23 mouse cellular contexts compared by ENCODE assay signal in the genomic region with DNA sequence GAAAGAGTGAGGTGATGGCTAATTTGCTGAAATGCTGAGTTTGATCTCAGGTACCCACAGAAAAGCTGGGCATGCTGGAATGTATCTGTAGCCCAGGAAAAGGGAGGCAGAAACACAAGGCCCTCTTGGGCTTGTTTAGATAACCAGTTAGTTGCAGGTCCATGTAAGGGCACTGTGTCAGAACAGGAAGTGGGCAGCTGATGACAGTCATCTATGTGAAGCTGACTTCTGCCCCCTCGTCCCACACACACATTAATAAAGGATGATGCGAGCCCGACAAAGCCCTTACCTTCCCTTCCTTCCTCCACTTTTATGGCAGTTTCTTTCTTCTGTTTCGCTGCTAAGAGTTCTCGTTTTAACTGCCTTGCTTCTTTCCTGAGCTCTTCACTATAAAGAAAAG.
A peak's percentile ranks its signal among the peaks of the same experiment; 100 is the strongest.
DNase-seq lines count a peak whose midpoint lies in the region; ATAC-seq and TF ChIP-seq lines count a peak whose summit lies in the region.
"Had no signal": no experiment of that assay in that cellular context is flagged by ENCODE, and none has a peak within 500 bp of the region (broad histone marks: within the 10 kb centered on the region; RNA-seq: fewer than 3 reads in every experiment).

No protein-coding gene starts in this region.

- no peak for DNase-seq in heart, postnatal 25 days (ENCODE audit: low spot score)
- DNase-seq in midbrain, embryonic 11.5 days (ENCODE audit: low spot score, missing footprints): peak; percentile 39
- no peak for DNase-seq in midbrain, postnatal 0 days (ENCODE audit: low spot score)
- no peak for DNase-seq in gastrocnemius, postnatal 36 days
- DNase-seq: adrenal gland, adult 2 months; adrenal gland, postnatal 25 days; B cell, adult 2 months; cerebellum, adult 18-20 months; cerebellum, adult 9-11 months; cerebellum, postnatal 36 days; heart, adult 2 months; heart, postnatal 4 days; kidney, adult 18-20 months had no signal

- peak overlapping the region; percentile 32; the same call in 1 of the 2 replicates for H3K27ac ChIP-seq in heart, embryonic 13.5 days (replicated peaks)
- H3K27ac ChIP-seq in midbrain, embryonic 11.5 days (ENCODE audit: low read depth, low read length): no peak overlapping the region
- no peak overlapping the region for H3K27ac ChIP-seq in midbrain, postnatal 0 days (ENCODE audit: low read depth, low read length)
- no peak overlapping the region for H3K27ac ChIP-seq in intestine, embryonic 15.5 days
- H3K27ac ChIP-seq: embryonic facial prominence, embryonic 10.5 days; heart, adult 2 months; hindbrain, embryonic 12.5 days had no signal

- ATAC-seq in heart, embryonic 13.5 days (ENCODE audit: extremely low read depth, insufficient number of reproducible peaks, low FRiP score, low TSS enrichment): no peak
- no peak for ATAC-seq in midbrain, embryonic 11.5 days (ENCODE audit: low FRiP score)
- ATAC-seq in midbrain, postnatal 0 days (ENCODE audit: low FRiP score): no peak
- ATAC-seq in activated CD4-positive, CD25-positive, alpha-beta regulatory T cell, adult 4 months: peak; percentile 66
- ATAC-seq in intestine, embryonic 15.5 days: no peak
- ATAC-seq: forebrain, embryonic 14.5 days; hindbrain, embryonic 16.5 days; Patski had no signal

- intact Hi-C loops in heart, postnatal 25 days (cut with DNase I): no loop called here
- intact Hi-C loops in gastrocnemius, postnatal 36 days (cut with DNase I): no loop called here

- TF ChIP-seq CTCF in midbrain, postnatal 0 days (IDR thresholded peaks at IDR 0.05): no peak

- H3K4me2 ChIP-seq in heart, embryonic 13.5 days: no peak overlapping the region
- H3K4me2 ChIP-seq in midbrain, embryonic 11.5 days: no peak overlapping the region
- no peak overlapping the region for H3K4me2 ChIP-seq in midbrain, postnatal 0 days (ENCODE audit: low read depth, low read length, poor library complexity, severe bottlenecking)
- no peak overlapping the region for H3K4me2 ChIP-seq in intestine, embryonic 15.5 days (replicated peaks)
- H3K4me2 ChIP-seq: hindbrain, embryonic 12.5 days had no signal

- no peak overlapping the region for H3K4me3 ChIP-seq in heart, embryonic 13.5 days
- H3K4me3 ChIP-seq in midbrain, embryonic 11.5 days (ENCODE audit: low read depth, low read length): no peak overlapping the region
- no peak overlapping the region for H3K4me3 ChIP-seq in midbrain, postnatal 0 days (ENCODE audit: low read depth, low read length)
- peak overlapping the region; percentile 53 for H3K4me3 ChIP-seq in megakaryocyte, embryonic 14.5 days (replicated peaks)
- H3K4me3 ChIP-seq in intestine, embryonic 15.5 days (replicated peaks): no peak overlapping the region
- H3K4me3 ChIP-seq: embryonic facial prominence, embryonic 10.5 days; heart, adult 2 months; hindbrain, embryonic 12.5 days had no signal

- peaks cover 4% of the 10 kb centered on the region for H3K4me1 ChIP-seq in heart, embryonic 13.5 days
- no peaks in the 10 kb centered on the region for H3K4me1 ChIP-seq in midbrain, embryonic 11.5 days (ENCODE audit: control insufficient read depth, insufficient read depth, low read length)
- H3K4me1 ChIP-seq in midbrain, postnatal 0 days (ENCODE audit: insufficient read depth, low read length): no peaks in the 10 kb centered on the region
- H3K4me1 ChIP-seq in megakaryocyte, embryonic 14.5 days: peaks cover 23% of the 10 kb centered on the region
- no peaks in the 10 kb centered on the region for H3K4me1 ChIP-seq in intestine, embryonic 15.5 days (replicated peaks)
- H3K4me1 ChIP-seq: embryonic facial prominence, embryonic 10.5 days; hindbrain, embryonic 12.5 days had no signal

- WGBS in heart, embryonic 13.5 days: 43% methylated on average over 5 of the region's 5 CpGs
- 91% methylated on average over 5 of the region's 5 CpGs for WGBS in midbrain, embryonic 11.5 days
- 92% methylated on average over 5 of the region's 5 CpGs for WGBS in midbrain, postnatal 0 days
- 73% methylated on average over 5 of the region's 5 CpGs for WGBS in intestine, embryonic 15.5 days

- H3K9me3 ChIP-seq in heart, embryonic 13.5 days: no peaks in the 10 kb centered on the region
- no peaks in the 10 kb centered on the region for H3K9me3 ChIP-seq in midbrain, embryonic 11.5 days (ENCODE audit: control insufficient read depth, low read length)
- no peaks in the 10 kb centered on the region for H3K9me3 ChIP-seq in midbrain, postnatal 0 days (ENCODE audit: low read length)
- H3K9me3 ChIP-seq in megakaryocyte, embryonic 14.5 days: no peaks in the 10 kb centered on the region
- no peaks in the 10 kb centered on the region for H3K9me3 ChIP-seq in intestine, embryonic 15.5 days
- H3K9me3 ChIP-seq: embryonic facial prominence, embryonic 10.5 days; hindbrain, embryonic 12.5 days had no signal

- no peaks in the 10 kb centered on the region for H3K36me3 ChIP-seq in heart, embryonic 13.5 days
- H3K36me3 ChIP-seq in midbrain, embryonic 11.5 days (ENCODE audit: control insufficient read depth, insufficient read depth, low read length): no peaks in the 10 kb centered on the region
- no peaks in the 10 kb centered on the region for H3K36me3 ChIP-seq in midbrain, postnatal 0 days (ENCODE audit: insufficient read depth, low read length)
- peaks cover 13% of the 10 kb centered on the region for H3K36me3 ChIP-seq in megakaryocyte, embryonic 14.5 days (replicated peaks; ENCODE audit: low read length)
- no peaks in the 10 kb centered on the region for H3K36me3 ChIP-seq in intestine, embryonic 15.5 days
- H3K36me3 ChIP-seq: hindbrain, embryonic 12.5 days had no signal

- H3K9ac ChIP-seq in heart, embryonic 13.5 days: no peak overlapping the region
- H3K9ac ChIP-seq in midbrain, embryonic 11.5 days (ENCODE audit: low read length): no peak overlapping the region
- no peak overlapping the region for H3K9ac ChIP-seq in midbrain, postnatal 0 days (replicated peaks; ENCODE audit: low read length, poor library complexity, severe bottlenecking)
- H3K9ac ChIP-seq in intestine, embryonic 15.5 days: no peak overlapping the region
- H3K9ac ChIP-seq: hindbrain, embryonic 12.5 days had no signal

- H3K27me3 ChIP-seq in heart, embryonic 13.5 days (replicated peaks): no peaks in the 10 kb centered on the region
- H3K27me3 ChIP-seq in midbrain, embryonic 11.5 days (ENCODE audit: control insufficient read depth, insufficient read depth, low read length): no peaks in the 10 kb centered on the region
- no peaks in the 10 kb centered on the region for H3K27me3 ChIP-seq in midbrain, postnatal 0 days (ENCODE audit: insufficient read depth, low read length)
- H3K27me3 ChIP-seq in megakaryocyte, embryonic 14.5 days (replicated peaks): no peaks in the 10 kb centered on the region
- no peaks in the 10 kb centered on the region for H3K27me3 ChIP-seq in intestine, embryonic 15.5 days (replicated peaks)
- H3K27me3 ChIP-seq: CH12.LX; hindbrain, embryonic 12.5 days; Patski had no signal
